Mouse (Mus musculus) G1E (cell line): ENCODE data around the gene Rnf41. TPM values are rescaled to one million over a fixed set of nuclear protein-coding genes. Genes with fewer than 3 reads are reported as not detected.

Source experiments
- ATAC-seq: 2 replicates; pipeline ENCODE4 v1.8.0; 2016; ENCODE audit warnings: mild to moderate bottlenecking; ENCODE audit not compliant: insufficient number of reproducible peaks, poor library complexity, low FRiP score, severe bottlenecking; ENCODE audit errors: extremely low read depth
- DNase-seq: peaks from one replicate; pipeline ENCODE4 v3.0.0; 2012; ENCODE audit warnings: low spot score
- H3K27me3 ChIP-seq: 2 replicates; pipeline ENCODE4 v1.6.1; 2012; ENCODE audit warnings: mild to moderate bottlenecking, low read length, inconsistent platforms; ENCODE audit not compliant: insufficient read depth
- H3K36me3 ChIP-seq: replicated peaks from 2 replicates; pipeline ENCODE3; 2012; ENCODE audit warnings: mild to moderate bottlenecking, inconsistent platforms
- H3K4me1 ChIP-seq: 2 replicates; pipeline ENCODE4 v1.6.1; 2012; ENCODE audit warnings: low read depth, low read length, inconsistent platforms, mixed read lengths; ENCODE audit not compliant: insufficient read depth
- H3K4me3 ChIP-seq: 2 replicates; pipeline ENCODE4 v1.5.1; 2012; ENCODE audit warnings: low read depth, mild to moderate bottlenecking, inconsistent platforms, low read length, moderate library complexity, mixed read lengths
- H3K9me3 ChIP-seq: replicated peaks from 2 replicates; pipeline ENCODE4 v1.6.1; 2012; ENCODE audit warnings: inconsistent platforms
- CTCF ChIP-seq: IDR thresholded peaks from 2 replicates; pipeline ENCODE4 v1.5.1; 2012; ENCODE audit warnings: low read depth, low read length, inconsistent platforms, mixed read lengths
- GATA1 ChIP-seq: IDR thresholded peaks from 2 replicates; pipeline ENCODE4 v1.6.1; 2012; ENCODE audit warnings: borderline replicate concordance, low read length, inconsistent platforms, mixed read lengths
- GATA2 ChIP-seq: IDR thresholded peaks from 2 replicates; pipeline ENCODE4 v1.6.1; 2012; ENCODE audit warnings: low read depth, low read length, inconsistent platforms, borderline replicate concordance
- POLR2AphosphoS5 ChIP-seq: IDR thresholded peaks from 2 replicates; pipeline ENCODE4 v1.6.1; 2012; ENCODE audit warnings: low read depth, low read length, inconsistent platforms; ENCODE audit not compliant: insufficient replicate concordance
- TAL1 ChIP-seq: conservative IDR thresholded peaks from 2 replicates; pipeline ENCODE4 v1.6.1; 2012; ENCODE audit warnings: low read depth, low read length, inconsistent platforms, mixed read lengths
- polyA plus RNA-seq: library from polyadenylated mRNA; stranded (reverse); fragments of >175 nt; gene quantifications from 2 replicates; pipeline ENCODE4 v1.2.3, GENCODE M21; 2012
- total RNA-seq, 2 experiments: library from RNA; stranded (forward) in 1 of 2; stranded (reverse) in 1 of 2; fragments of 200-1000 nt in 1 of 2; fragments of >200 nt in 1 of 2; fragmentation: Nextera tagmentation in 1 of 2; gene quantifications; 2 replicates each; pipeline ENCODE4 v1.2.3; 2014 to 2017

Rnf41 gene
- total and polyA plus RNA-seq, 3 experiments, result 14.6 to 21.7 (median 16.6) TPM

- H3K4me1 ChIP-seq, result peaks cover 49% of the 10 kb centered on the region
- no peak for ATAC-seq
- no peaks in the 10 kb centered on the region for H3K9me3 ChIP-seq
- TF ChIP-seq TAL1, result no peak
- TF ChIP-seq GATA1, result no peak
- TF ChIP-seq POLR2AphosphoS5, result no peak
- no peak for TF ChIP-seq GATA2
- no peak for TF ChIP-seq CTCF
- peaks cover 100% of the 10 kb centered on the region for H3K36me3 ChIP-seq
- H3K4me3 ChIP-seq, result no peak overlapping the region
- no peaks in the 10 kb centered on the region for H3K27me3 ChIP-seq
- DNase-seq, result no peak
These were observed 19.6 kb upstream of the Rnf41 start for GRCm38 (mm10) chr10:128391850-128392249.

GRCm38 (mm10) chr10:128396017-128396673 is 15.3 kb upstream of the Rnf41 start:
- no peaks in the 10 kb centered on the region for H3K27me3 ChIP-seq
- DNase-seq, result no peak
- H3K4me3 ChIP-seq, result no peak overlapping the region
- H3K36me3 ChIP-seq, result peaks cover 91% of the 10 kb centered on the region
- ATAC-seq, result no peak
- no peaks in the 10 kb centered on the region for H3K9me3 ChIP-seq
- peaks cover 26% of the 10 kb centered on the region for H3K4me1 ChIP-seq
- 0 out of 2 replicates have a peak, but pooled peaks have one; percentile 5 for TF ChIP-seq POLR2AphosphoS5
- TF ChIP-seq GATA1, result no peak

- Histone ChIP-seq H3K9me3 (no peaks in the 10 kb centered on the region), H3K27me3 (no peaks in the 10 kb centered on the region), H3K4me3 (no peak overlapping the region), H3K36me3 (peaks cover 91% of the 10 kb centered on the region), H3K4me1 (peaks cover 25% of the 10 kb centered on the region)
- TF ChIP-seq CTCF (no peak), POLR2AphosphoS5 (0 out of 2 replicates have a peak, but pooled peaks have one; percentile 63)
- DNase-seq, result no peak
- no peak for ATAC-seq
These were observed 14.7 kb upstream of the Rnf41 start for GRCm38 (mm10) chr10:128396716-128397264.

- Histone ChIP-seq H3K9me3 (no peaks in the 10 kb centered on the region), H3K36me3 (peaks cover 88% of the 10 kb centered on the region), H3K4me3 (no peak overlapping the region), H3K27me3 (no peaks in the 10 kb centered on the region), H3K4me1 (peaks cover 21% of the 10 kb centered on the region)
- no peak for ATAC-seq
- no peak for TF ChIP-seq CTCF
- no peak for TF ChIP-seq TAL1
- TF ChIP-seq POLR2AphosphoS5, result no peak
- TF ChIP-seq GATA1, result no peak
- no peak for TF ChIP-seq GATA2
- DNase-seq, result no peak
These were observed 14.0 kb upstream of the Rnf41 start for GRCm38 (mm10) chr10:128397466-128397865.

- DNase-seq, result no peak
- Histone ChIP-seq H3K36me3 (peaks cover 82% of the 10 kb centered on the region), H3K4me1 (peaks cover 17% of the 10 kb centered on the region), H3K4me3 (no peak overlapping the region), H3K9me3 (no peaks in the 10 kb centered on the region), H3K27me3 (no peaks in the 10 kb centered on the region)
- ATAC-seq, result no peak
- TF ChIP-seq GATA2 (no peak), TAL1 (no peak), CTCF (no peak), GATA1 (no peak), POLR2AphosphoS5 (no peak)
These were observed 11.1 kb upstream of the Rnf41 start for GRCm38 (mm10) chr10:128400338-128400737.

GRCm38 (mm10) chr10:128401056-128401455 is 10.4 kb upstream of the Rnf41 start, which contains the start of gene Slc39a5:
TSS of gene Slc39a5 (minus strand) at chr10:128401229.
- ATAC-seq (no peak), DNase-seq (no peak)
- no peaks in the 10 kb centered on the region for H3K27me3 ChIP-seq
- H3K4me1 ChIP-seq, result peaks cover 10% of the 10 kb centered on the region
- TF ChIP-seq TAL1 (no peak), GATA2 (no peak), GATA1 (no peak), CTCF (no peak), POLR2AphosphoS5 (no peak)
- peaks cover 82% of the 10 kb centered on the region for H3K36me3 ChIP-seq
- no peaks in the 10 kb centered on the region for H3K9me3 ChIP-seq
- no peak within 1 kb of the TSS for H3K4me3 ChIP-seq

GRCm38 (mm10) chr10:128401638-128402037 is 9.8 kb upstream of the Rnf41 start:
- Histone ChIP-seq H3K27me3 (no peaks in the 10 kb centered on the region), H3K4me1 (peaks cover 7% of the 10 kb centered on the region), H3K9me3 (no peaks in the 10 kb centered on the region), H3K4me3 (no peak overlapping the region), H3K36me3 (peaks cover 81% of the 10 kb centered on the region)
- ATAC-seq (no peak), DNase-seq (no peak)
- TF ChIP-seq GATA2, result no peak
- no peak for TF ChIP-seq CTCF
- no peak for TF ChIP-seq POLR2AphosphoS5
- TF ChIP-seq GATA1, result no peak
- no peak for TF ChIP-seq TAL1
